Comparison of ENCODE assay signal across 24 mouse cellular contexts in the genomic region with DNA sequence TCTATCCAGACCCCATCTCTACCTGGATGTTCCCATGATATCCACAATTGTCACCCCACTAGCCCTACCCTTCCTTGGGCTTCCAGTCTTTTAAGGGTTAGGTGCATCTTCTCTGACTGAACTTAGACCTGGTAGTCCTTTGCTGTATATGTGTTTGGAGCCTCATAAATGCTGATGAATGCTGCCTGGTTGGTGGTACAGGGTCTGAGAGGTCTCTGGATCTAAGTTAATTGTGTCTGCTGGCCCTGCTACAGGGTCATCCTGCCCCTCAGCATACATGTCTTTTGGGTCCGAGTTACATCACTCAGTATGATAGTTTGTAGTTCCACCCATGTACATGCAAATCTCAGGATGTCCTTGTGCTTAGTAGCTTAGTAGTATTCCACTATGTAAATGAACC. TPM values are rescaled to one million over a fixed set of nuclear protein-coding genes. Genes with fewer than 3 reads are reported as not detected.
"Had no signal": no experiment of that assay in that cellular context is flagged by ENCODE, and none has a peak within 500 bp of the region (broad histone marks: within the 10 kb centered on the region; RNA-seq: fewer than 3 reads in every experiment).

No protein-coding gene starts in this region.

RNA-seq across cellular contexts. Expression of a gene that starts 11.6 kb away (rescaled TPM):
- total RNA-seq: layer of hippocampus, adult 8-10 months; layer of hippocampus, postnatal 10 days; layer of hippocampus, postnatal 36 days; left cerebral cortex, postnatal 36 days; megakaryocyte, adult 5-6 weeks had no signal
- polyA plus RNA-seq: intestine, embryonic 15.5 days; kidney, embryonic 16.5 days; limb, embryonic 12.5 days; limb, embryonic 15.5 days; liver, embryonic 11.5 days; liver, embryonic 14.5 days; liver, postnatal 0 days; lung, embryonic 14.5 days; lung, postnatal 0 days; macrophage; midbrain, embryonic 12.5 days; midbrain, embryonic 15.5 days; neural tube, embryonic 12.5 days; neural tube, embryonic 15.5 days; stomach, embryonic 14.5 days; stomach, postnatal 0 days; thymus, adult 2 months had no signal

RNA-seq across cellular contexts. Expression of a gene that starts 56.9 kb away (rescaled TPM):
- total RNA-seq: layer of hippocampus, adult 8-10 months; layer of hippocampus, postnatal 10 days; layer of hippocampus, postnatal 36 days; left cerebral cortex, adult 2 months; left cerebral cortex, postnatal 10 days; left cerebral cortex, postnatal 36 days; megakaryocyte, adult 5-6 weeks had no signal
- polyA plus RNA-seq: intestine, embryonic 15.5 days; kidney, embryonic 16.5 days; limb, embryonic 12.5 days; limb, embryonic 15.5 days; liver, embryonic 11.5 days; liver, embryonic 14.5 days; liver, postnatal 0 days; lung, embryonic 14.5 days; lung, postnatal 0 days; macrophage; midbrain, embryonic 12.5 days; midbrain, embryonic 15.5 days; neural tube, embryonic 12.5 days; neural tube, embryonic 15.5 days; stomach, embryonic 14.5 days; stomach, postnatal 0 days; thymus, adult 2 months had no signal
